Mouse (Mus musculus) monocyte, adult 2 months (primary cell): ENCODE results near the gene Ranbp9.

Experiments used
- DNase-seq, 2 experiments: peaks; one replicate each; pipeline ENCODE4 v3.0.0; 2022; ENCODE audit warnings: low spot score in 2 of 2, low read depth in 1 of 2

Gene Ranbp9

GRCm38 (mm10) chr13:43370063-43370462, 111.0 kb downstream of the Ranbp9 start:
- no peak for DNase-seq

DNA sequence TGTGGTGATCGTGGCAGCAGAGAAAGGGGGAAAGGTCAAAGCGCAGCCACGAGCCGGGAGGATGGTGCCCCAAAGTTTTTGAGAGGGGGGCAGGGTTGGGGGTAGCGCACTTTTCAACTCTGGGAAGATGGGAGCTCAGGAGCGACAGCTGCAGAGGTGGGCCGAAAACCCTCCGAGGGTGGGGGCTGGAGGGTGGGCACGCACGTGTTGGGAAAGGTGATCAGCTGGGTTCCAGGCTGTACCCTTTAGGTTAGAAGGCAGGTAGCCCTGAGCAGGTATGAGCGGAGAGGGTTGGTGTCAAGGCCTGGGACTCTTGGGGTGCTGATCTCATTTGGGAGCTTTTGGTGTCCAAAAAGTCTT, 115.3 kb downstream of the Ranbp9 start:
- no peak for DNase-seq

GRCm38 (mm10) chr13:43364985-43365824, 115.9 kb downstream of the Ranbp9 start, which contains the start of gene Sirt5:
Gene Sirt5, plus strand, starts transcription at chr13:43365496.
- peak; percentile 54 to 72 for DNase-seq

- DNase-seq: no peak
Observed at GRCm38 (mm10) chr13:43362353-43362752, 118.7 kb downstream of the Ranbp9 start.

GRCm38 (mm10) chr13:43360534-43360933, 120.5 kb downstream of the Ranbp9 start:
- DNase-seq: no peak

GRCm38 (mm10) chr13:43356346-43357125, 124.5 kb downstream of the Ranbp9 start:
- no peak for DNase-seq

- no peak for DNase-seq
Observed at GRCm38 (mm10) chr13:43354362-43354761, 126.7 kb downstream of the Ranbp9 start.

GRCm38 (mm10) chr13:43353356-43353755, 127.7 kb downstream of the Ranbp9 start:
- DNase-seq: no peak
